Mouse (Mus musculus): Measurements from ENCODE around the gene Farp2. TPM values are rescaled to one million over a fixed set of nuclear protein-coding genes. Genes with fewer than 3 reads are reported as not detected.
"Not testable (repeated sequence)": the region's sequence is repeated elsewhere in the genome, so short reads cannot be mapped to it uniquely, and the experiment has no call there.

The Farp2 gene
- polyA plus RNA-seq, 1 experiment, result 6.3 TPM

- WGBS, result 6% methylated on average over 23 of the region's 23 CpGs
- H3K4me1 ChIP-seq (ENCODE audit: control insufficient read depth, insufficient read depth, low read length), result no peaks in the 10 kb centered on the region
- H3K4me3 ChIP-seq (replicated peaks; ENCODE audit: insufficient read depth, low read depth, low read length), result peak overlapping the region; percentile 78
- TF ChIP-seq CTCF (IDR thresholded peaks at IDR 0.05; ENCODE audit: borderline replicate concordance, insufficient read depth, low read depth, low read length), result no peak
- no peak for TF ChIP-seq POLR2A (IDR thresholded peaks at IDR 0.05; ENCODE audit: borderline replicate concordance, insufficient read depth, low read length)
- DNase-seq, result no peak
- no peaks in the 10 kb centered on the region for H3K27me3 ChIP-seq (ENCODE audit: control insufficient read depth, insufficient read depth, low read length)
- H3K27ac ChIP-seq (ENCODE audit: insufficient read depth, low read length), result peak overlapping the region; percentile 63; the same call in 1 of the 2 replicates
Measured at GRCm38 (mm10) chr1:93479476-93480083, 32.3 kb upstream of the Farp2 start.

- WGBS, result 92% methylated on average over 3 of the region's 3 CpGs
- DNase-seq; H3K4me1 ChIP-seq (ENCODE audit: control insufficient read depth, insufficient read depth, low read length); H3K27ac ChIP-seq (ENCODE audit: insufficient read depth, low read length); H3K4me3 ChIP-seq (replicated peaks; ENCODE audit: insufficient read depth, low read depth, low read length); H3K27me3 ChIP-seq (ENCODE audit: control insufficient read depth, insufficient read depth, low read length): not testable (repeated sequence)
Measured at GRCm38 (mm10) chr1:93486302-93486701, 25.6 kb upstream of the Farp2 start.

GRCm38 (mm10) chr1:93495312-93495711 is 16.6 kb upstream of the Farp2 start:
- Histone ChIP-seq H3K4me3 (replicated peaks; ENCODE audit: insufficient read depth, low read depth, low read length) (no peak overlapping the region), H3K27ac (ENCODE audit: insufficient read depth, low read length) (no peak overlapping the region), H3K4me1 (ENCODE audit: control insufficient read depth, insufficient read depth, low read length) (no peaks in the 10 kb centered on the region), H3K27me3 (ENCODE audit: control insufficient read depth, insufficient read depth, low read length) (no peaks in the 10 kb centered on the region)
- TF ChIP-seq CTCF (IDR thresholded peaks at IDR 0.05; ENCODE audit: borderline replicate concordance, insufficient read depth, low read depth, low read length) (no peak), POLR2A (IDR thresholded peaks at IDR 0.05; ENCODE audit: borderline replicate concordance, insufficient read depth, low read length) (no peak)
- WGBS, result 91% methylated on average over 3 of the region's 3 CpGs
- DNase-seq, result no peak

GRCm38 (mm10) chr1:93506944-93507676 is 4.8 kb upstream of the Farp2 start:
- Histone ChIP-seq H3K27ac (ENCODE audit: insufficient read depth, low read length) (no peak overlapping the region), H3K4me3 (replicated peaks; ENCODE audit: insufficient read depth, low read depth, low read length) (no peak overlapping the region), H3K27me3 (ENCODE audit: control insufficient read depth, insufficient read depth, low read length) (no peaks in the 10 kb centered on the region), H3K4me1 (ENCODE audit: control insufficient read depth, insufficient read depth, low read length) (no peaks in the 10 kb centered on the region)
- DNase-seq, result peak; percentile 25 to 41
- no peak for TF ChIP-seq POLR2A (IDR thresholded peaks at IDR 0.05; ENCODE audit: borderline replicate concordance, insufficient read depth, low read length)
- peak; percentile 27; the same call in 1 of the 2 replicates for TF ChIP-seq CTCF (IDR thresholded peaks at IDR 0.05; ENCODE audit: borderline replicate concordance, insufficient read depth, low read depth, low read length)
- 41% methylated on average over 10 of the region's 10 CpGs for WGBS

- H3K4me3 ChIP-seq (replicated peaks; ENCODE audit: insufficient read depth, low read depth, low read length), result not testable (repeated sequence)
- WGBS, result 14% methylated on average over 1 of the region's 1 CpGs
Measured at GRCm38 (mm10) chr1:93508576-93508975, 3.3 kb upstream of the Farp2 start.

GRCm38 (mm10) chr1:93512351-93512690 is 442 bp downstream of the Farp2 start:
- no peak overlapping the region for H3K27ac ChIP-seq (ENCODE audit: insufficient read depth, low read length)
- WGBS, result 2% methylated on average over 15 of the region's 15 CpGs
- no peak for DNase-seq
- TF ChIP-seq CTCF (IDR thresholded peaks at IDR 0.05; ENCODE audit: borderline replicate concordance, insufficient read depth, low read depth, low read length) (no peak), POLR2A (IDR thresholded peaks at IDR 0.05; ENCODE audit: borderline replicate concordance, insufficient read depth, low read length) (no peak)
- H3K4me3 ChIP-seq (replicated peaks; ENCODE audit: insufficient read depth, low read depth, low read length), result peak overlapping the region; percentile 59
- H3K27me3 ChIP-seq (ENCODE audit: control insufficient read depth, insufficient read depth, low read length), result no peaks in the 10 kb centered on the region
- peaks cover 5% of the 10 kb centered on the region; the same call in 1 of the 2 replicates for H3K4me1 ChIP-seq (ENCODE audit: control insufficient read depth, insufficient read depth, low read length)

More at GRCm38 (mm10) chr1:93508576-93508975, 3.3 kb upstream of the Farp2 start:
- not testable (repeated sequence) for H3K4me1 ChIP-seq (ENCODE audit: control insufficient read depth, insufficient read depth, low read length); DNase-seq; H3K27ac ChIP-seq (ENCODE audit: insufficient read depth, low read length); H3K27me3 ChIP-seq (ENCODE audit: control insufficient read depth, insufficient read depth, low read length)

- TF ChIP-seq CTCF (IDR thresholded peaks at IDR 0.05; ENCODE audit: borderline replicate concordance, insufficient read depth, low read depth, low read length) (no peak), POLR2A (IDR thresholded peaks at IDR 0.05; ENCODE audit: borderline replicate concordance, insufficient read depth, low read length) (no peak)
- H3K4me1 ChIP-seq (ENCODE audit: control insufficient read depth, insufficient read depth, low read length), result peaks cover 5% of the 10 kb centered on the region; the same call in 1 of the 2 replicates
- no peak overlapping the region for H3K4me3 ChIP-seq (replicated peaks; ENCODE audit: insufficient read depth, low read depth, low read length)
- 82% methylated on average over 14 of the region's 14 CpGs for WGBS
- H3K27me3 ChIP-seq (ENCODE audit: control insufficient read depth, insufficient read depth, low read length), result no peaks in the 10 kb centered on the region
- DNase-seq, result peak in 1 of 2 experiments; percentile 5
- H3K27ac ChIP-seq (ENCODE audit: insufficient read depth, low read length), result no peak overlapping the region
Measured at GRCm38 (mm10) chr1:93513221-93513620, 1.3 kb downstream of the Farp2 start.

GRCm38 (mm10) chr1:93521491-93521890 is 9.6 kb downstream of the Farp2 start:
- H3K4me3 ChIP-seq (replicated peaks; ENCODE audit: insufficient read depth, low read depth, low read length), result no peak overlapping the region
- no peak overlapping the region for H3K27ac ChIP-seq (ENCODE audit: insufficient read depth, low read length)
- 87% methylated on average over 2 of the region's 2 CpGs for WGBS
- no peaks in the 10 kb centered on the region for H3K4me1 ChIP-seq (ENCODE audit: control insufficient read depth, insufficient read depth, low read length)
- no peak for DNase-seq
- H3K27me3 ChIP-seq (ENCODE audit: control insufficient read depth, insufficient read depth, low read length), result no peaks in the 10 kb centered on the region
- TF ChIP-seq POLR2A (IDR thresholded peaks at IDR 0.05; ENCODE audit: borderline replicate concordance, insufficient read depth, low read length), result no peak
- TF ChIP-seq CTCF (IDR thresholded peaks at IDR 0.05; ENCODE audit: borderline replicate concordance, insufficient read depth, low read depth, low read length), result no peak

All from cerebellum, adult 2 months (tissue).